Mouse (Mus musculus): ENCODE results near the gene Shmt2.

DNA sequence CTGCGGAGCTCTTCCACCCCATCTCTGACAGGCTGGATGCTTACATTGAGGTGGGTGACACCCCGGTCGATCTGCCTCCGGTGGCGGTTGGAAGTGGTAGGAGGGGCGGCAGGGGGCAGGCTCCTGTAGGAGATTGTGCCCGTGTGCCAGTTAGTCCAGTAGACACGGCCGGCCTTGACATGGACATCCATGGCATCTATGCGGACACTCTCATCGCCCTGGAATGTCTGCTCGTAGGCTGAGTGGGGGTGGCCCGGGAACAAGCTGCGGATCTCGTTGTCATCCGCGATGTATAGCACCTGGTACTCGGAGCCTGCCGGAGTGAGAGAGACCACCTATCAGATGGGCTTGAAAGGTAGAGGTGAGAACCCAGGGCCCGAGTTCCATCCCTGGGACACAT, 22.1 kb upstream of the Shmt2 start:
- TF ChIP-seq POLR2A (IDR thresholded peaks at IDR 0.05; ENCODE audit: control insufficient read depth, extremely low read depth, insufficient read depth, low read length, poor library complexity) (no peak), CTCF (IDR thresholded peaks at IDR 0.05; ENCODE audit: borderline replicate concordance, control insufficient read depth, extremely low read depth, insufficient read depth, low read length, poor library complexity) (no peak)
